Mouse (Mus musculus) heart, embryonic 15.5 days (tissue): ENCODE results near the gene S1pr3. TPM values are rescaled to one million over a fixed set of nuclear protein-coding genes. Genes with fewer than 3 reads are reported as not detected.

ENCODE experiments used
- ATAC-seq: fragments of 200-750 bp; cut with Nextera tagmentation; replicated peaks from 2 replicates; pipeline ENCODE4 v1.8.0; 2017; ENCODE audit warnings: low read depth, moderate TSS enrichment; ENCODE audit not compliant: insufficient number of reproducible peaks, insufficient read depth, low FRiP score
- H3K27ac ChIP-seq: fragments of 300-500 bp; sonication (generic); 2 replicates; pipeline ENCODE4 v1.5.1; 2015; ENCODE audit warnings: mild to moderate bottlenecking, inconsistent platforms
- H3K27me3 ChIP-seq: fragments of 300-500 bp; sonication (generic); 2 replicates; pipeline ENCODE4 v1.6.1; 2015; ENCODE audit warnings: inconsistent platforms
- H3K36me3 ChIP-seq: fragments of 300-500 bp; sonication (generic); 2 replicates; pipeline ENCODE4 v1.6.1; 2015; ENCODE audit warnings: mild to moderate bottlenecking, inconsistent platforms
- H3K4me1 ChIP-seq: fragments of 300-500 bp; sonication (generic); replicated peaks from 2 replicates; pipeline ENCODE4 v1.6.1; 2015; ENCODE audit warnings: inconsistent platforms
- H3K4me2 ChIP-seq: fragments of 300-500 bp; sonication (generic); 2 replicates; pipeline ENCODE4 v1.6.1; 2015; ENCODE audit warnings: inconsistent platforms, mild to moderate bottlenecking, moderate library complexity
- H3K4me3 ChIP-seq: fragments of 300-500 bp; sonication (generic); 2 replicates; pipeline ENCODE4 v1.5.1; 2015; ENCODE audit warnings: mild to moderate bottlenecking, inconsistent platforms
- H3K9ac ChIP-seq: fragments of 300-500 bp; sonication (generic); 2 replicates; pipeline ENCODE4 v1.6.1; 2015; ENCODE audit warnings: mild to moderate bottlenecking, inconsistent platforms
- H3K9me3 ChIP-seq: fragments of 300-500 bp; sonication (generic); replicated peaks from 2 replicates; pipeline ENCODE4 v1.6.1; 2016; ENCODE audit warnings: inconsistent platforms
- WGBS: fragments of 180-500 bp; shearing (Covaris S2); methylation state at CpG from one replicate; pipeline ENCODE4 v1.1.7; 2015; ENCODE audit warnings: mixed read lengths; 5-methylcytosine and 5-hydroxymethylcytosine counted together
- polyA plus RNA-seq: library from polyadenylated mRNA; unstranded; fragments of >200 nt; fragmentation: Nextera tagmentation; extraction: Ambion mirVana; gene quantifications from 2 replicates; pipeline ENCODE4 v1.2.1, GENCODE M21; 2015

S1pr3 gene
- polyA plus RNA-seq, 1 experiment from 2014 or later: 18.8 TPM

DNA sequence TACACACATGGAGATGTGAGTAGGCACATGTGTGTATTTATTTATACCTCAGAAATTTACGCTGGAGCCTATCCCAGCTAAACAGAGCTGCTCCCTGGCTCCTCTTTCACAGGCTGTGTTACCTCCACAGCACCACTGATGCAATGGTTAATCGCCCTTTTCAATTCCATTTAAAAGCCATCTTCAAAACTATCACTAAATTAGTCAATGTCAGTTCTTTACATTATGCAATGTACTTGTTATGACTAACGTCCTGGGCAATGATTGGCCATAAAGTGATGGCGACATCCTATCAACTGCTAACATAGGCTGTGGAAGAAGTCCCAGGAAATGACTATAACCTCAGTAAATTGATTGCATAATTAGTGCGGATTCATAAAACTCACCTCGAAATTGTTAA, 26.9 kb upstream of the S1pr3 start:
- H3K9me3 ChIP-seq: no peaks in the 10 kb centered on the region
- H3K4me2 ChIP-seq: no peak overlapping the region
- 87% methylated on average over 6 of the region's 6 CpGs for WGBS
- no peak overlapping the region for H3K4me3 ChIP-seq
- no peak overlapping the region for H3K9ac ChIP-seq
- no peaks in the 10 kb centered on the region for H3K27me3 ChIP-seq
- peaks cover 29% of the 10 kb centered on the region for H3K4me1 ChIP-seq
- no peaks in the 10 kb centered on the region for H3K36me3 ChIP-seq
- no peak overlapping the region for H3K27ac ChIP-seq
- ATAC-seq: no peak

- Histone ChIP-seq H3K36me3 (no peaks in the 10 kb centered on the region), H3K9ac (no peak overlapping the region), H3K4me2 (no peak overlapping the region), H3K9me3 (no peaks in the 10 kb centered on the region), H3K27me3 (no peaks in the 10 kb centered on the region), H3K27ac (no peak overlapping the region), H3K4me3 (no peak overlapping the region), H3K4me1 (peaks cover 7% of the 10 kb centered on the region; the same call in 1 of the 2 replicates)
- ATAC-seq: no peak
- WGBS: 81% methylated on average over 2 of the region's 2 CpGs
Measured at GRCm38 (mm10) chr13:51384899-51385298, 23.5 kb upstream of the S1pr3 start.

- no peak for ATAC-seq
- no peaks in the 10 kb centered on the region for H3K9me3 ChIP-seq
- H3K27me3 ChIP-seq: no peaks in the 10 kb centered on the region
- no peak overlapping the region for H3K27ac ChIP-seq
- no peak overlapping the region for H3K4me2 ChIP-seq
- H3K4me3 ChIP-seq: no peak overlapping the region
- no peak overlapping the region for H3K9ac ChIP-seq
- H3K4me1 ChIP-seq: peaks cover 4% of the 10 kb centered on the region; the same call in 1 of the 2 replicates
- WGBS: 26% methylated on average over 4 of the region's 4 CpGs
- no peaks in the 10 kb centered on the region for H3K36me3 ChIP-seq
Measured at GRCm38 (mm10) chr13:51387908-51388307, 20.5 kb upstream of the S1pr3 start.

DNA sequence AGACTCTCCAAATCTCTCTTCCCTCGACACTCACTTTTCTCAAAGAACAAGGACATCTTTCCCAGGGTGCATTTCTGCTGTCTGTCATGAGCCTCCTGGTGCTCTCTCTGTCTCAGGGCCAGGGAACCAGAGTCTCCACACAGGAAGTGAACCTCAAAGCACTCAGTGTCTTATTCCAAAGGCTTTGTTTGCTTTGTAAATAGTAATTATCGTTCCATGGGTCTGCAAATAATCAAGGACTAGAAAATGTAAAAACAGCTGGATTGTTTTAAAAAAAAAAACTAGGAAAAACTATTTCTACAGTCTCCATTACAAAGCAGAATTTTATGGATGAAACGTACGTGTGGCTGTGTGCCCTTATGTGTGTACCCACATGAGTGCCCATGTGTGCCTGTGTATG, 18.0 kb upstream of the S1pr3 start:
- Histone ChIP-seq H3K27ac (no peak overlapping the region), H3K9me3 (no peaks in the 10 kb centered on the region), H3K4me3 (no peak overlapping the region), H3K4me1 (peaks cover 4% of the 10 kb centered on the region; the same call in 1 of the 2 replicates), H3K4me2 (no peak overlapping the region), H3K36me3 (no peaks in the 10 kb centered on the region), H3K9ac (no peak overlapping the region), H3K27me3 (no peaks in the 10 kb centered on the region)
- 50% methylated on average over 4 of the region's 4 CpGs for WGBS
- no peak for ATAC-seq

DNA sequence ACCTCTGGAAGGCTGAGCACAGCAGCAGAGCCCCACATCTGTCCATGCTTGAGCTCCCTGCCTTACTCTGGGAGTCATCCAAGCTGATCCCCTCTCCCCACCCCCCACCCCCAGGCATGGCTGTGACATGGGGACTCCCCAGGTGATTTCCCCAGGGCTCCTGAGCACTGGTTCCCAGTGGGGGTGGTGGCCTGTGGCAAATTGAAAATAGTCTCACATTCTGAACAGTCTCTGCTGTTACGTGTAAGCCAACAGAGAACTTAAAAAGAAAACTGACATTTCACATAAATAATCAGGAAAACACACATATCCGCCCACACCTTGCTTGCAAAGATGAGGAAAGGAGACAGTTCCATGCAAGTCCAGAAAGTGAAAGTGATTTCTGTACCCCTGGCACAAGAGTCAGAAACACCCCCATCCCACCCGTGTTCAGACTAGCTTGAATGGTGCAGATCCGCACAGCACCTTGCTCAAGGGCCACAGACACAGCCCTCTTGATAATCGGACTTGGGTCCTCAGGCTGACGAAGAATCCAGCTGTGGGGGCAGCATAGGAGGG, 17.0 kb upstream of the S1pr3 start:
- no peak overlapping the region for H3K4me3 ChIP-seq
- no peak overlapping the region for H3K4me2 ChIP-seq
- no peaks in the 10 kb centered on the region for H3K9me3 ChIP-seq
- H3K27ac ChIP-seq: no peak overlapping the region
- ATAC-seq: no peak
- H3K27me3 ChIP-seq: no peaks in the 10 kb centered on the region
- 85% methylated on average over 6 of the region's 6 CpGs for whole genome bisulfite sequencing
- no peaks in the 10 kb centered on the region for H3K36me3 ChIP-seq
- no peak overlapping the region for H3K9ac ChIP-seq
- peaks cover 4% of the 10 kb centered on the region; the same call in 1 of the 2 replicates for H3K4me1 ChIP-seq

- no peak overlapping the region for H3K9ac ChIP-seq
- ATAC-seq: no peak
- peaks cover 4% of the 10 kb centered on the region; the same call in 1 of the 2 replicates for H3K4me1 ChIP-seq
- H3K36me3 ChIP-seq: no peaks in the 10 kb centered on the region
- no peaks in the 10 kb centered on the region for H3K27me3 ChIP-seq
- no peak overlapping the region for H3K4me2 ChIP-seq
- H3K27ac ChIP-seq: no peak overlapping the region
- H3K4me3 ChIP-seq: no peak overlapping the region
- no peaks in the 10 kb centered on the region for H3K9me3 ChIP-seq
- 60% methylated on average over 1 of the region's 1 CpGs for WGBS
Measured at GRCm38 (mm10) chr13:51392256-51392655, 16.2 kb upstream of the S1pr3 start.

- ATAC-seq: no peak
- H3K9me3 ChIP-seq: no peaks in the 10 kb centered on the region
- no peaks in the 10 kb centered on the region for H3K36me3 ChIP-seq
- no peaks in the 10 kb centered on the region for H3K27me3 ChIP-seq
- H3K9ac ChIP-seq: no peak overlapping the region
- WGBS: 59% methylated on average over 6 of the region's 6 CpGs
- H3K27ac ChIP-seq: no peak overlapping the region
- peaks cover 12% of the 10 kb centered on the region for H3K4me1 ChIP-seq
- no peak overlapping the region for H3K4me2 ChIP-seq
- no peak overlapping the region for H3K4me3 ChIP-seq
Measured at GRCm38 (mm10) chr13:51397861-51398260, 10.6 kb upstream of the S1pr3 start.

DNA sequence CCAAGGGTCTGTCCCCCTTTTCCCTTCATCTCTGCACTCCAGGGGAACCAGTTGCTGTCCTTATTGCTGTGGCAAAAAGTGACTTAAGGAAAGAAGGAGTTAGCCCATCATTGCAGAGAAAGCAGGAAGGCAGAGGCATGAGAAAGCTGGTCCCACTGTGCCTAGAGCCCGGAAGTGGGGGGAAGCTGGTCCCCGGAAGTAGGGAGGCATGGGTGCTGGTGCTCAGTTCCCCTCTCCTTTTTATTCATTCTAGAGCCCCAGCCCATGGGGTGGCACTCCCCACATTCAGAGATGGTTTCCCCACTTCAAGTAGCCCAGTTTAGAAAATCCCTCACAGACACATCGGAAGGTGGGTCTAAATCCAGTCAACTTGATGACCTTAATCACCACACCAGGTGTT, 8.9 kb upstream of the S1pr3 start:
- H3K36me3 ChIP-seq: no peaks in the 10 kb centered on the region
- H3K9ac ChIP-seq: no peak overlapping the region
- H3K27ac ChIP-seq: no peak overlapping the region
- no peak overlapping the region for H3K4me3 ChIP-seq
- ATAC-seq: no peak
- H3K4me1 ChIP-seq: peaks cover 12% of the 10 kb centered on the region
- H3K27me3 ChIP-seq: no peaks in the 10 kb centered on the region
- WGBS: 90% methylated on average over 3 of the region's 3 CpGs
- H3K4me2 ChIP-seq: no peak overlapping the region
- H3K9me3 ChIP-seq: no peaks in the 10 kb centered on the region

DNA sequence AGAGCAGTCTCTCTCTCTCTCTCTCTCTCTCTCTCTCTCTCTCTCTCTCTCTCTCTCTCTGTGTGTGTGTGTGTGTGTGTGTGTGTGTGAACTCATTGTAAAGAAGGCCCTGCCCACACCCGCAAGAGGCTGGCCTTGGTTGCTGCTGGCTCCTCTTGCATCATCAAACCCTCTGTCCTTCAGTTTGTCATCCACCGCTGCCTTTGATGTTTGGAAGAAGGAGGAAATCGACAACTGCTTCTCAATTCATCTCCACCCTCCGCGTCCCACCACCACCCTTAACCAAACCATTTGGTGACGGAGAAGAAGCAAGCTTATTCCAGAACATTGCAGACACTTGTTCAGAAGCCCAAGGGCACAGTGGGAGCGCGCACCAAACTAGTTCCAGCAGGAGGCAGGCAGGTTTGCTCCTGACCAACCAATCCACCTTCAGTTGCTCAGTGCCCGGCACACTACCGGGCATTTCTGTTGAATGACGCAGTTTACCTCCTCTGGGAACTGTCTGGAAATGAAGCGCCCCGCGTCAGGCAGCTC, 8.2 kb upstream of the S1pr3 start:
- Histone ChIP-seq H3K27ac (0 out of 2 replicates have a peak overlapping the region, but pooled peaks have one; percentile 9), H3K27me3 (no peaks in the 10 kb centered on the region), H3K4me2 (peak overlapping the region; percentile 83), H3K4me1 (peaks cover 15% of the 10 kb centered on the region), H3K9me3 (no peaks in the 10 kb centered on the region), H3K4me3 (peak overlapping the region; percentile 47), H3K36me3 (no peaks in the 10 kb centered on the region), H3K9ac (peak overlapping the region; percentile 44)
- WGBS: 22% methylated on average over 14 of the region's 14 CpGs
- peak; percentile 58; the same call in 1 of the 2 replicates for ATAC-seq

GRCm38 (mm10) chr13:51400736-51401501, 7.5 kb upstream of the S1pr3 start:
- Histone ChIP-seq H3K36me3 (no peaks in the 10 kb centered on the region), H3K4me2 (peak overlapping the region; percentile 83), H3K4me3 (peak overlapping the region; percentile 47), H3K9ac (peak overlapping the region; percentile 44), H3K27ac (peak overlapping the region; percentile 9; the same call in 1 of the 2 replicates), H3K9me3 (no peaks in the 10 kb centered on the region), H3K27me3 (no peaks in the 10 kb centered on the region), H3K4me1 (peaks cover 15% of the 10 kb centered on the region)
- no peak; the same call in 1 of the 2 replicates for ATAC-seq
- 6% methylated on average over 20 of the region's 20 CpGs for WGBS

GRCm38 (mm10) chr13:51404566-51404965, 3.9 kb upstream of the S1pr3 start:
- H3K4me3 ChIP-seq: no peak overlapping the region
- no peaks in the 10 kb centered on the region for H3K9me3 ChIP-seq
- H3K4me1 ChIP-seq: peaks cover 25% of the 10 kb centered on the region
- H3K27ac ChIP-seq: no peak overlapping the region
- H3K36me3 ChIP-seq: no peaks in the 10 kb centered on the region
- H3K4me2 ChIP-seq: no peak overlapping the region
- ATAC-seq: no peak
- H3K27me3 ChIP-seq: peaks cover 12% of the 10 kb centered on the region
- WGBS: 58% methylated on average over 4 of the region's 4 CpGs
- H3K9ac ChIP-seq: no peak overlapping the region
